In the genomic region with DNA sequence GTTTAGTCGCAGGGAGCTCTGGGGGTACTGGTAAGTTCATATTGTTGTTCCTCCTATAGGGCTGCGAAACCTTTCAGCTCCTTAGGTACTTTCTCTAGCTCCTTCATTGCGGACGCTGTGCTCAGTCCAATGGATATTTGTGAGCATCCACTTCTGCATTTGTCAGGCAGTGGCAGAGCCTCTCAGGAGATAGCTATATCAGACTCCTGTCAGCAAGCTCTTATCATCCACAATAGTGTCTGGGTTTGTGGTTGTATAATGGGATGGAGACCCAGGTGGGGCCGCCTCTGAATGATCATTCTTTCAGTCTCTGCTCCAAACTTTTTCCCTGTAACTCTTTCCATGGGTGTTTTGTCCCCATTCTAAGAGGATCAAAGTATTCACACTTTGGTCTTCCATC, we compare ENCODE assay signal across 30 mouse cellular contexts.
"Had no signal": no experiment of that assay in that cellular context is flagged by ENCODE, and none has a peak within 500 bp of the region (broad histone marks: within the 10 kb centered on the region; RNA-seq: fewer than 3 reads in every experiment).

No protein-coding gene starts in this region.

- H3K27ac ChIP-seq: heart, embryonic 13.5 days; heart, embryonic 15.5 days; hindbrain, embryonic 10.5 days; hindbrain, embryonic 12.5 days; hindbrain, embryonic 13.5 days; hindbrain, embryonic 14.5 days; hindbrain, embryonic 15.5 days; hindbrain, postnatal 0 days; intestine, embryonic 15.5 days; kidney, embryonic 15.5 days; kidney, postnatal 0 days; layer of hippocampus, adult 2 months; left cerebral cortex, adult 2 months had no signal

- H3K4me1 ChIP-seq: hindbrain, embryonic 10.5 days; hindbrain, embryonic 12.5 days; hindbrain, embryonic 13.5 days; hindbrain, embryonic 15.5 days; intestine, embryonic 15.5 days; kidney, embryonic 15.5 days had no signal

- H3K4me3 ChIP-seq: heart, embryonic 12.5 days; heart, embryonic 13.5 days; heart, embryonic 15.5 days; hindbrain, embryonic 10.5 days; hindbrain, embryonic 12.5 days; hindbrain, embryonic 13.5 days; hindbrain, embryonic 15.5 days; intestine, embryonic 15.5 days; kidney, embryonic 15.5 days; layer of hippocampus, adult 2 months; left cerebral cortex, adult 2 months had no signal

- H3K9ac ChIP-seq: heart, embryonic 12.5 days; heart, embryonic 13.5 days; heart, embryonic 15.5 days; hindbrain, embryonic 12.5 days; hindbrain, embryonic 13.5 days; hindbrain, embryonic 14.5 days; hindbrain, embryonic 15.5 days; intestine, embryonic 15.5 days; kidney, embryonic 15.5 days had no signal

- H3K9me3 ChIP-seq: heart, embryonic 12.5 days; heart, embryonic 13.5 days; heart, embryonic 15.5 days; hindbrain, embryonic 10.5 days; hindbrain, embryonic 12.5 days; hindbrain, embryonic 13.5 days; hindbrain, embryonic 15.5 days; intestine, embryonic 15.5 days; kidney, embryonic 15.5 days had no signal

- H3K36me3 ChIP-seq: heart, embryonic 12.5 days; heart, embryonic 13.5 days; heart, embryonic 15.5 days; hindbrain, embryonic 10.5 days; hindbrain, embryonic 12.5 days; hindbrain, embryonic 13.5 days; hindbrain, embryonic 15.5 days; intestine, embryonic 15.5 days; kidney, embryonic 15.5 days had no signal

- H3K27me3 ChIP-seq: heart, embryonic 12.5 days; heart, embryonic 13.5 days; heart, embryonic 15.5 days; hindbrain, embryonic 12.5 days; hindbrain, embryonic 13.5 days; hindbrain, embryonic 15.5 days; intestine, embryonic 15.5 days; kidney, embryonic 15.5 days had no signal

- DNase-seq: heart, postnatal 10 days; heart, postnatal 14 days; heart, postnatal 36 days; heart, postnatal 4 days; kidney, adult 11 months; kidney, adult 18-20 months; kidney, adult 2 months; kidney, adult 8-10 months; kidney, adult 9 months; kidney, postnatal 10 days; kidney, postnatal 14 days; kidney, postnatal 25 days; kidney, postnatal 36 days; kidney, postnatal 4 days; layer of hippocampus, adult 9-11 months; layer of hippocampus, postnatal 36 days had no signal
